Mouse (Mus musculus) myocyte (in vitro differentiated cells): ENCODE measurements at regions not wholly inside any gene's neighbourhood (a gene's known extent, or its start where the extent isn't known, plus 50 kb on each side); places are given as distances from the start of the nearest gene placed in this dataset.

Source experiments
- H3K27me3 ChIP-seq: one replicate; pipeline ENCODE4 v1.6.1; 2011; ENCODE audit not compliant: control insufficient read depth, insufficient read depth, insufficient read length
- H3K36me3 ChIP-seq: one replicate; pipeline ENCODE4 v1.6.1; 2011; ENCODE audit not compliant: control insufficient read depth, insufficient read depth
- H3K4me2 ChIP-seq: one replicate; pipeline ENCODE4 v1.6.1; 2011; ENCODE audit warnings: low read depth, control low read depth
- H3K4me3 ChIP-seq: one replicate; pipeline ENCODE4 v1.5.1; 2011; ENCODE audit warnings: mild to moderate bottlenecking, control low read depth, moderate library complexity
- H3K79me2 ChIP-seq: one replicate; pipeline ENCODE4 v1.6.1; 2011; ENCODE audit not compliant: control insufficient read depth, insufficient read depth
- H3ac ChIP-seq: one replicate; pipeline ENCODE4 v1.6.1; 2011; ENCODE audit not compliant: control insufficient read depth, insufficient read length
- CEBPB ChIP-seq: IDR thresholded peaks from 2 replicates; pipeline ENCODE4 v1.6.1; 2011; ENCODE audit warnings: mild to moderate bottlenecking, moderate library complexity; ENCODE audit not compliant: poor library complexity, insufficient read depth, severe bottlenecking
- E2F4 ChIP-seq: IDR thresholded peaks from one replicate; pipeline ENCODE4 v1.6.1; 2011; ENCODE audit warnings: mild to moderate bottlenecking, control low read depth, moderate library complexity; ENCODE audit not compliant: insufficient read depth
- MAX ChIP-seq: IDR thresholded peaks from one replicate; pipeline ENCODE4 v1.6.1; 2011; ENCODE audit warnings: low read depth, mild to moderate bottlenecking, control low read depth
- MYOD1 ChIP-seq, 3 experiments: IDR thresholded peaks; one replicate each; pipeline ENCODE4 v1.6.1; 2011; ENCODE audit warnings: control low read depth in 2 of 3, low read depth in 2 of 3, mild to moderate bottlenecking in 2 of 3, moderate library complexity in 1 of 3; ENCODE audit not compliant: insufficient read length in 2 of 3, control insufficient read depth in 1 of 3
- MYOG ChIP-seq, 3 experiments: IDR thresholded peaks; one replicate each; pipeline ENCODE4 v1.6.1; 2011; ENCODE audit warnings: control low read depth in 2 of 3, low read depth in 2 of 3, mild to moderate bottlenecking in 2 of 3; ENCODE audit not compliant: insufficient read length in 2 of 3, control insufficient read depth in 1 of 3, insufficient read depth in 1 of 3
- POLR2A ChIP-seq: IDR thresholded peaks from one replicate; pipeline ENCODE4 v1.6.1; 2011; ENCODE audit warnings: low read depth, mild to moderate bottlenecking, control low read depth, moderate library complexity; ENCODE audit not compliant: insufficient read length
- POLR2AphosphoS2 ChIP-seq: IDR thresholded peaks from one replicate; pipeline ENCODE4 v1.6.1; 2011; ENCODE audit warnings: low read depth, control low read depth; ENCODE audit not compliant: insufficient read length
- REST ChIP-seq: IDR thresholded peaks from one replicate; pipeline ENCODE4 v1.6.1; 2011; ENCODE audit warnings: mild to moderate bottlenecking, control low read depth, moderate library complexity; ENCODE audit not compliant: insufficient read depth, insufficient read length
- SRF ChIP-seq: IDR thresholded peaks from one replicate; pipeline ENCODE4 v1.6.1; 2011; ENCODE audit warnings: low read depth; ENCODE audit not compliant: control insufficient read depth, insufficient read length
- TCF12 ChIP-seq: IDR thresholded peaks from one replicate; pipeline ENCODE4 v1.6.1; 2011; ENCODE audit warnings: mild to moderate bottlenecking, control low read depth; ENCODE audit not compliant: poor library complexity, insufficient read depth, severe bottlenecking
- TCF3 ChIP-seq: IDR thresholded peaks from one replicate; pipeline ENCODE4 v1.6.1; 2011; ENCODE audit warnings: low read depth, control low read depth; ENCODE audit not compliant: insufficient read length
- USF1 ChIP-seq: IDR thresholded peaks from one replicate; pipeline ENCODE4 v1.6.1; 2011; ENCODE audit warnings: low read depth, mild to moderate bottlenecking, control low read depth, moderate library complexity

DNA sequence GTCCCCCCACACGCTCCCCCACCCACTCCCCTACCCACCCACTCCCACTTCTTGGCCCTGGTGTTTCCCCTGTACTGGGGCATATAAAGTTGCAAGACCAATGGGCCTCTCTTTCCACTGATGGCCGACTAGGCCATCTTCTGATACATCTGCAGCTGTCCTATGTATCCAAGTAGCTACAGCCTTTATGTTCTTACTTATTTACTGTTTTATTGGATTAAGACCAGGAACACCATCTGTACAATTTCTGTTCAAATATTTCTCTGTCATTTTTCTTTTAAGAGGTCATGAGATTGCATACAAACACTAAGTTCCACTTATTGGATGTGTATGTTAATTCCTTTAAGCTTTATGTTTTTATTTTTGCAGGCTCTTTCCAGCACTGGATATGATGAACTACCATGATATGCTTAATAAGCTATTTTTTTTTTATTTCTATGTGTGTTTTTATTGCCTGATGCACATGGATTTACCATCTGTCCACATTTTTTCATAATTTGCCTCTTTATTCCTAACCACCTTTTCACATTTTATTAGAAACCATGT is 792.6 kb upstream of the Jmjd1c start:
- H3K4me3 ChIP-seq = no peak overlapping the region
- no peaks in the 10 kb centered on the region for H3K36me3 ChIP-seq
- no peak overlapping the region for H3K4me2 ChIP-seq
- no peaks in the 10 kb centered on the region for H3K27me3 ChIP-seq
- no peaks in the 10 kb centered on the region for H3K79me2 ChIP-seq
- no peak for TF ChIP-seq POLR2AphosphoS2
- no peak for TF ChIP-seq MYOD1 (IDR thresholded peaks at IDR 0.05; ENCODE audit: control insufficient read depth in 1 of 3, insufficient read length in 2 of 3, low read depth in 2 of 3)
- TF ChIP-seq TCF12 = no peak
- no peak for TF ChIP-seq E2F4
- TF ChIP-seq POLR2A = no peak
- no peak for TF ChIP-seq USF1
- no peak for TF ChIP-seq CEBPB
- no peak for TF ChIP-seq MAX
- no peak for TF ChIP-seq MYOG (IDR thresholded peaks at IDR 0.05; ENCODE audit: control insufficient read depth in 1 of 3, insufficient read depth in 1 of 3, insufficient read length in 2 of 3, low read depth in 2 of 3)
- TF ChIP-seq REST = no peak
- TF ChIP-seq TCF3 = no peak
- TF ChIP-seq SRF = no peak
- no peak overlapping the region for H3ac ChIP-seq

DNA sequence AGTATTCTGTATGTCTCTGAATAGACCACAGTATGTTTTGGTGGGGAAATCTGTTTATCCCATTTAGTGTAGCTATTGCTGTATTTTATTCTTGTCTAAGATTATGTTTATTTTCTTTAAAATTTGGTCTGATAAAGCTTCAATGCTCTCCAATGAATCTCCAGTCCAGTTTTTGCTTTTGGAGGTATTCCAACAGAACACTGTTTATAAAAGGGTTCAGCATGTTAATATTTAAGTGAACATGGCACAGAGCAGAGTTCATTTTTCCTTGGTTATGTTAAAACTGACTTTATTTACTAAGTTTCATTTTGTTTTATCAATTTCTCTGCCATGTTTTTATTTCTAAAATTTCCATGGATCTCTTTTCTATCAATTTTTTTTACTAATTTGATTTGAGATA is 791.0 kb upstream of the Jmjd1c start:
- Histone ChIP-seq H3K27me3 (no peaks in the 10 kb centered on the region), H3K36me3 (no peaks in the 10 kb centered on the region), H3K4me2 (no peak overlapping the region), H3K4me3 (no peak overlapping the region), H3K79me2 (no peaks in the 10 kb centered on the region), H3ac (no peak overlapping the region)
- TF ChIP-seq TCF12 = no peak
- TF ChIP-seq POLR2AphosphoS2 = no peak
- TF ChIP-seq CEBPB = no peak
- no peak for TF ChIP-seq SRF
- TF ChIP-seq MYOG (IDR thresholded peaks at IDR 0.05; ENCODE audit: control insufficient read depth in 1 of 3, insufficient read depth in 1 of 3, insufficient read length in 2 of 3, low read depth in 2 of 3) = no peak
- no peak for TF ChIP-seq MAX
- no peak for TF ChIP-seq TCF3
- TF ChIP-seq USF1 = no peak
- TF ChIP-seq REST = no peak
- no peak for TF ChIP-seq MYOD1 (IDR thresholded peaks at IDR 0.05; ENCODE audit: control insufficient read depth in 1 of 3, insufficient read length in 2 of 3, low read depth in 2 of 3)
- no peak for TF ChIP-seq E2F4
- TF ChIP-seq POLR2A = no peak

DNA sequence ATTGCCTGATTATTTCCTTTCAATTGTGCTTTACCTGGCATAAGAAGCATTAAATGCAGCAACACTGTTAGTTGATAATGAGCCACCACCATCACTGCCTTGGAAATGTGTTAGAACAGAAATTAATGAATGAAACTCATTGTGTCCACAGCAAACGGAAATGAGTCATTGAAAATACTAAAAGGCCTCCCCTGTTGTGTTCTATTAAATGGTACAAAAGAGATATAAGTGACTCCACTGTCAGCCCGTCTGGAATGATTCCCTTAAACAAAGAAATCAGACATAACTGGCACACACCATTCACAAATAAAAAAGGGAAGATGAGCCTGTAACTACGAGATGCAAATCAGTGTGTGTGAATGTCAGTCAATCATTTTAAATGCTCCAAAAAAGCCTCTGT is 764.8 kb upstream of the Jmjd1c start:
- Histone ChIP-seq H3ac (no peak overlapping the region), H3K79me2 (no peaks in the 10 kb centered on the region), H3K4me3 (no peak overlapping the region), H3K27me3 (no peaks in the 10 kb centered on the region), H3K36me3 (no peaks in the 10 kb centered on the region), H3K4me2 (no peak overlapping the region)
- TF ChIP-seq POLR2AphosphoS2 = no peak
- TF ChIP-seq MYOD1 (IDR thresholded peaks at IDR 0.05; ENCODE audit: control insufficient read depth in 1 of 3, insufficient read length in 2 of 3, low read depth in 2 of 3) = no peak
- TF ChIP-seq E2F4 = no peak
- TF ChIP-seq USF1 = no peak
- TF ChIP-seq POLR2A = no peak
- no peak for TF ChIP-seq TCF3
- TF ChIP-seq REST = no peak
- no peak for TF ChIP-seq TCF12
- TF ChIP-seq SRF = no peak

DNA sequence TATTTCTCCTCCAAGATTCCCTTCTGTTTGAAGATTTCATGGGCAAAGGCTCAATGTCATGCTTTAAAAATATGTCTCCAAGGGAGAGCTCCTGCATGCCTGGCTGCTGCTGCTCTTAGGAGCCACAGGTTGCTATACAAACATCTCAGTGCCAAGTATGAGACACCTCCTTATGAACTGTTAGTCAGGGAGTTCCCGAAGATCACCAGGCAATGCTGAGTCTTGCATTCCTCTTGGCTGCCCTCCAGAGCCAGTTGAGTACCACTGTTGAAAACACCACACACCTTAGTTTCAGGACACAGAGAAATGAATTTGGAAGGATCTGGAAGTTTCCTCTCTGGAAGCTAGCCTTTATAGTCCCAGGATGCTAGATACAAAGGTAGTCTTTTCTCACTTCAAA is 757.9 kb upstream of the Jmjd1c start:
- TF ChIP-seq MYOG (IDR thresholded peaks at IDR 0.05; ENCODE audit: control insufficient read depth in 1 of 3, insufficient read depth in 1 of 3, insufficient read length in 2 of 3, low read depth in 2 of 3) (no peak), CEBPB (no peak), POLR2AphosphoS2 (no peak), TCF12 (no peak), USF1 (no peak), REST (no peak), POLR2A (no peak), MAX (no peak), MYOD1 (IDR thresholded peaks at IDR 0.05; ENCODE audit: control insufficient read depth in 1 of 3, insufficient read length in 2 of 3, low read depth in 2 of 3) (no peak), E2F4 (no peak), SRF (no peak), TCF3 (no peak)
- Histone ChIP-seq H3K79me2 (no peaks in the 10 kb centered on the region), H3K4me3 (no peak overlapping the region), H3ac (no peak overlapping the region), H3K4me2 (no peak overlapping the region), H3K36me3 (no peaks in the 10 kb centered on the region), H3K27me3 (no peaks in the 10 kb centered on the region)
